Mouse (Mus musculus): Measurements from ENCODE around the gene Ptpn6. TPM values are rescaled to one million over a fixed set of nuclear protein-coding genes. Genes with fewer than 3 reads are reported as not detected.

Gene Ptpn6
- polyA plus RNA-seq, 2 experiments: 9.6 to 13.9 TPM

DNA sequence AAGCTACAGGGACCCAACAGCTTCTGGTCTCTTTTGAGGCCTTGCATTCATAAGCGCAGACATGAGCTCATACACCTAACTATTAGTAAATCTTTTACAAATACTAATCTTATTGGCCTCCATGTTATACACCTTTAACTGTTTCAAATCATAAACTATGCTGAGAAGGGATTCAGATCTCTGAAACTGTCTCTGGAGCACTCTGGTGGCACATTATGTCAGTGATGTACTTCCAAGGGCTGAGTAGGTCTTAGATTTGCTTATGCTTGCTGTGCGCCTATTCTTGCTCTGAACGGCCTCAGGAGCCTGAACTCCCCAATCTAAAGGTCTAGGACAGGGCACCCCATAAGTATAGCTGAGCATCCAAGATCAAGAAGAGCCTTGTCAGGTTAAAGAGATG is 3.3 kb upstream of the Ptpn6 start:
- Histone ChIP-seq H3K4me2 (replicated peaks; ENCODE audit: low read depth, low read length, severe bottlenecking) (peak overlapping the region; percentile 65), H3K27ac (replicated peaks; ENCODE audit: low read depth, low read length) (peak overlapping the region; percentile 97), H3K36me3 (ENCODE audit: control insufficient read depth, insufficient read depth, low read length) (peaks cover 36% of the 10 kb centered on the region), H3K4me3 (replicated peaks; ENCODE audit: low read length) (peak overlapping the region; percentile 60), H3K27me3 (ENCODE audit: control insufficient read depth, insufficient read depth, low read length) (no peaks in the 10 kb centered on the region), H3K9ac (ENCODE audit: low read depth, low read length, severe bottlenecking) (peak overlapping the region; percentile 78), H3K9me3 (ENCODE audit: control insufficient read depth, low read length) (no peaks in the 10 kb centered on the region), H3K4me1 (ENCODE audit: control insufficient read depth, insufficient read depth, low read length) (peaks cover 20% of the 10 kb centered on the region)
- no peak for TF ChIP-seq POLR2A (IDR thresholded peaks at IDR 0.05; ENCODE audit: borderline replicate concordance, extremely low read depth, insufficient read depth, insufficient read length)
- 70% methylated on average over 3 of the region's 3 CpGs for whole genome bisulfite sequencing
- ATAC-seq (ENCODE audit: low FRiP score, low read depth) (no peak), DNase-seq (ENCODE audit: low spot score) (no peak)

DNA sequence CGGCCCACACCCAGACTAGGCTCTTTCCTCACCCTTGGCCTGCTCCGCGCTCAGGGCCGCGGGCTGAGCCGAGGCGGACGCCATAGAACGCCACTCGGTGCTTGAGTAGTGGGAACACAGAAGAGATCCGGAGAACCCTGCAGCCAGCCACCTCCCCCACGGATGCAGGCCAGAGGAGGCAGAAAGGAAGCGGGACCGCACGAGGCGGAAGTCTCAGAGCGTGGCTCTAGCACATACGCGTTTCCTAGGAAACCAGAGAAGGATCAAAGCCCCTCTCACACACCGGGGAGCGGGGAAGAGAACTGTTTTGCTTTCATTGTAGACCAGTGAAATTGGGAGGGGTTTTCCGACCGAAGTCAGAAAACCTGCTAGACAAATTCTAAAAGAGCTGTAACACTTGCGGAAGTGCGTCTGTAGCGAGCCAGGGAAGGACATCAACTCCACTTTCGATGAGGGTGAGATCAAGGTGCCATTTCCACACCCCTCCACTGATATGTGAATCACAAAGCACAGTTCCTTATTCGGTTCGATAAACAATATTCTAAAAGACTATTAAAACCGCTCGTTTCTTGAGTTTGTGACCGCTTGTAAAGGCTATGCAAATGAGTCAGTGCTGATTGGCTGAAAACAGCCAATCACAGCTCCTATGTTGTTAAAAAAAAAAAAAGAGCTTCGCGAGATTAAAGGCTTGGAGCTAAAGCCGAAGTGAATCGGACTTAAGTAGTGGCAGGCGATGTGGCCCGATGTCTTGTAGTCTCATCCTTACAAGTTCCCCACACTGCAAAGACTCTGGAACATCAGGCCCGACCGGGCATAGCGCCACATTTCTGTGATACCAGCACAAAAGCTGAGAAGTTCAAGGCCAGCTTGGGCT is 2.6 kb upstream of the Ptpn6 start, which contains the start of gene Grcc10:
TSS of gene Grcc10 (minus strand) at position 487 of the 874 bp plus-strand sequence.
- peak; percentile 92; the same call in 1 of the 2 replicates for TF ChIP-seq POLR2A (IDR thresholded peaks at IDR 0.05; ENCODE audit: borderline replicate concordance, extremely low read depth, insufficient read depth, insufficient read length)
- DNase-seq (ENCODE audit: low spot score) (peak; percentile 96), ATAC-seq (ENCODE audit: low FRiP score, low read depth) (peak; percentile 86)
- Histone ChIP-seq H3K4me1 (ENCODE audit: control insufficient read depth, insufficient read depth, low read length) (peaks cover 14% of the 10 kb centered on the region), H3K36me3 (ENCODE audit: control insufficient read depth, insufficient read depth, low read length) (peaks cover 31% of the 10 kb centered on the region), H3K27ac (replicated peaks; ENCODE audit: low read depth, low read length) (peak within 1 kb of the TSS; percentile 97), H3K4me2 (replicated peaks; ENCODE audit: low read depth, low read length, severe bottlenecking) (peak within 1 kb of the TSS; percentile 65), H3K27me3 (ENCODE audit: control insufficient read depth, insufficient read depth, low read length) (no peaks in the 10 kb centered on the region), H3K9me3 (ENCODE audit: control insufficient read depth, low read length) (no peaks in the 10 kb centered on the region), H3K4me3 (replicated peaks; ENCODE audit: low read length) (peak within 1 kb of the TSS; percentile 60), H3K9ac (ENCODE audit: low read depth, low read length, severe bottlenecking) (peak within 1 kb of the TSS; percentile 78)
- under 1% methylated on average over 41 of the region's 41 CpGs for WGBS

DNA sequence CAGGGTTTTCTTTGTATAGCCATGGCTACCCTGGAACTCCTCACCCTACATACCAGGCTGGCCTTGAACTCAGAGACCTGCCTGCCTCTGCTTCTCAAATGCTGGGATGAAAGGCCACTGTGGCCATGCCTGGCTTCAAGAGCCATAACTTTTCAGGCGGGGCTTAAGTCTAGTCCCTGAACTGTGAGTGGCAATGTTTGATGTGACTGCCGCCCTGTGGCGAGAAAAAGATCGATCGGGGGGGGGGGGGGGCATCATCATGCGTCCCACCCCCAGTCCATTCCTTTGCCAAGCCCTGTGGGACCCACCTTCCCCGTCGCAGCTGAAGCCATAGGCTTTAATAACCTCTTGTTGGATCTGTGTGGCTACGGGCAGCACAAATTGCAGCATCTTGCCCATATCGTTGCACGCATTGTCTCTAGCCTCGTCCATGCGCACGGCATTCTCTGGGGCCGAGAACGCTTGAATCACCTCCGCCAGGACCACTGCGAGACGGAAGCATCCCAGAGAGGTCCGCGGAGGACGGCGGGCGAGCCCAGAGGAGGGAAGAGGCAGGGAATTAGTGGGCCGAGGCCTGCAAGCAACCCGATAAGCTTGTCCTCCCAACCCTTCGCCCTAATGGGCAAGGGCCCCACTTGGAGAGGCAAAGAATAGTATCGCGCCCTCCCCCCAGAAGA is 1.8 kb upstream of the Ptpn6 start:
- ATAC-seq (ENCODE audit: low FRiP score, low read depth) (peak; percentile 1), DNase-seq (ENCODE audit: low spot score) (peak; percentile 74)
- Histone ChIP-seq H3K4me3 (replicated peaks; ENCODE audit: low read length) (peak overlapping the region; percentile 60), H3K27me3 (ENCODE audit: control insufficient read depth, insufficient read depth, low read length) (no peaks in the 10 kb centered on the region), H3K4me2 (replicated peaks; ENCODE audit: low read depth, low read length, severe bottlenecking) (peak overlapping the region; percentile 65), H3K27ac (replicated peaks; ENCODE audit: low read depth, low read length) (peak overlapping the region; percentile 97), H3K4me1 (ENCODE audit: control insufficient read depth, insufficient read depth, low read length) (peaks cover 11% of the 10 kb centered on the region), H3K9ac (ENCODE audit: low read depth, low read length, severe bottlenecking) (peak overlapping the region; percentile 78), H3K9me3 (ENCODE audit: control insufficient read depth, low read length) (no peaks in the 10 kb centered on the region), H3K36me3 (ENCODE audit: control insufficient read depth, insufficient read depth, low read length) (peaks cover 31% of the 10 kb centered on the region)
- TF ChIP-seq POLR2A (IDR thresholded peaks at IDR 0.05; ENCODE audit: borderline replicate concordance, extremely low read depth, insufficient read depth, insufficient read length): no peak
- WGBS: under 1% methylated on average over 26 of the region's 29 CpGs

DNA sequence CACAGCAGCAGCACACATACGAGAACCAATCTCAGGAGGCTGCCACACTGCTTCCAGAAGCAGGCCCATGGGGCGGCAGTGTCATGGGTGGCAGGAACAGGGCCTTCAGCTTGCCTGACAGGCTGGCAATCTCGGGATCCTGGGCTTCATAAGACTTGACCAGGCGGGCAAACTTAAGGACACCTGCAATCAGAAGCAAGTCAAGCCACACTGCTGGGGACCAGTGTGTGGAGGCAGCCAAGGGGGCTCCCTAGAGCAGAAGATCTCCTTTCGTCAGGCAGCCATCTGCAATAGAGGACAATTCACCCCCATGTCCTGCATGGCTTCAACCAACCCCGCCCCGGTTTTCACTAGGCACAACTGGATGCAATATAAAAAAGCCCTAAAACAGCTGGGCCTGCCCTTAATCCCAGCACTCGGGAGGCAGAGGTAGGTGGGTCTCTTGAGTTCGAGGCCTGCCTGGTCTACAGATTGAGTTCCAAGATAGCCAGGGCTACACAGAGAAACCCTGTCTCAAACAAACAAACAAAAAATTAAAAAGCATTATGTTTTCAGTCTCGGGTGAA is 800 bp upstream of the Ptpn6 start:
- 87% methylated on average over 10 of the region's 10 CpGs for WGBS
- Histone ChIP-seq H3K9ac (ENCODE audit: low read depth, low read length, severe bottlenecking) (no peak overlapping the region; the same call in 1 of the 2 replicates), H3K9me3 (ENCODE audit: control insufficient read depth, low read length) (no peaks in the 10 kb centered on the region), H3K4me2 (replicated peaks; ENCODE audit: low read depth, low read length, severe bottlenecking) (peak overlapping the region; percentile 65; the same call in 1 of the 2 replicates), H3K27ac (replicated peaks; ENCODE audit: low read depth, low read length) (no peak overlapping the region), H3K27me3 (ENCODE audit: control insufficient read depth, insufficient read depth, low read length) (no peaks in the 10 kb centered on the region), H3K4me3 (replicated peaks; ENCODE audit: low read length) (no peak overlapping the region), H3K4me1 (ENCODE audit: control insufficient read depth, insufficient read depth, low read length) (peaks cover 7% of the 10 kb centered on the region), H3K36me3 (ENCODE audit: control insufficient read depth, insufficient read depth, low read length) (peaks cover 21% of the 10 kb centered on the region)
- DNase-seq (ENCODE audit: low spot score) (no peak), ATAC-seq (ENCODE audit: low FRiP score, low read depth) (no peak)
- TF ChIP-seq POLR2A (IDR thresholded peaks at IDR 0.05; ENCODE audit: borderline replicate concordance, extremely low read depth, insufficient read depth, insufficient read length): no peak

DNA sequence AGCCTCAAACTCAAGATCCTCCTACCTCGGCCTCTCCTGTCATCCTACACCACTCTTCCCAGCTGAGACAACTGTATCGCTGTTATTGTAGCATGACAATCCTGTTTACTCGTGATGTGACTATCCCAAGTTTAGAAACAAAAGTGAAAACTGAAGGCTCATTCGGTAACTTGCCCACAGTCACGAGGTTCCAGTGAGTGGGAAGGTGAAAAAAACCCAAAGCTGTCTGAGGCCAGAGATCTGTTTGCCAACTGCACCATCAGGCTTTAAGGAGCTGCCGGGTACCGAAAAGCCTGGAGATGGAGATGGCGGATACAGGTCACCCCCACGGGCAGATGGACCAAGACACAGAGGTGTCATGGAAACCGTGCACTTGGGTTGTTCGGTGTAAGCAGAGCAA is 1.5 kb downstream of the Ptpn6 start:
- Histone ChIP-seq H3K27me3 (ENCODE audit: control insufficient read depth, insufficient read depth, low read length) (no peaks in the 10 kb centered on the region), H3K4me1 (ENCODE audit: control insufficient read depth, insufficient read depth, low read length) (peaks cover 7% of the 10 kb centered on the region), H3K27ac (replicated peaks; ENCODE audit: low read depth, low read length) (no peak overlapping the region), H3K4me2 (replicated peaks; ENCODE audit: low read depth, low read length, severe bottlenecking) (no peak overlapping the region), H3K36me3 (ENCODE audit: control insufficient read depth, insufficient read depth, low read length) (no peaks in the 10 kb centered on the region), H3K4me3 (replicated peaks; ENCODE audit: low read length) (no peak overlapping the region), H3K9ac (ENCODE audit: low read depth, low read length, severe bottlenecking) (no peak overlapping the region), H3K9me3 (ENCODE audit: control insufficient read depth, low read length) (no peaks in the 10 kb centered on the region)
- 89% methylated on average over 11 of the region's 11 CpGs for WGBS
- ATAC-seq (ENCODE audit: low FRiP score, low read depth): no peak
- no peak for TF ChIP-seq POLR2A (IDR thresholded peaks at IDR 0.05; ENCODE audit: borderline replicate concordance, extremely low read depth, insufficient read depth, insufficient read length)
- DNase-seq (ENCODE audit: low spot score): no peak
